Comparison of ENCODE assay signal across 22 mouse cellular contexts in genomic region chr11:93587788-93588187, GRCm38 (mm10).
DNase-seq lines count a peak whose midpoint lies in the region; ATAC-seq lines count a peak whose summit lies in the region.
"Had no signal": no experiment of that assay in that cellular context is flagged by ENCODE, and none has a peak within 500 bp of the region (broad histone marks: within the 10 kb centered on the region; RNA-seq: fewer than 3 reads in every experiment).

No protein-coding gene starts in this region.

- WGBS in heart, embryonic 12.5 days: 62% methylated on average over 4 of the region's 4 CpGs

- H3K9ac ChIP-seq in heart, embryonic 12.5 days: no peak overlapping the region
- H3K9ac ChIP-seq: embryonic facial prominence, embryonic 13.5 days; forebrain, embryonic 12.5 days; heart, embryonic 13.5 days; hindbrain, embryonic 12.5 days had no signal

- no peaks in the 10 kb centered on the region for H3K27me3 ChIP-seq in heart, embryonic 12.5 days (replicated peaks)
- H3K27me3 ChIP-seq: embryonic facial prominence, embryonic 13.5 days; forebrain, embryonic 12.5 days; heart, embryonic 13.5 days; hindbrain, embryonic 12.5 days had no signal

- H3K9me3 ChIP-seq in heart, embryonic 12.5 days (replicated peaks): no peaks in the 10 kb centered on the region
- H3K9me3 ChIP-seq: embryonic facial prominence, embryonic 13.5 days; forebrain, embryonic 12.5 days; hindbrain, embryonic 12.5 days had no signal

- no peak overlapping the region for H3K4me2 ChIP-seq in heart, embryonic 12.5 days
- H3K4me2 ChIP-seq: embryonic facial prominence, embryonic 13.5 days; forebrain, embryonic 12.5 days; heart, embryonic 13.5 days; hindbrain, embryonic 12.5 days had no signal

- H3K4me1 ChIP-seq in heart, embryonic 12.5 days (replicated peaks): no peaks in the 10 kb centered on the region
- H3K4me1 ChIP-seq: embryonic facial prominence, embryonic 13.5 days; forebrain, embryonic 12.5 days; heart, embryonic 13.5 days; hindbrain, embryonic 12.5 days had no signal

- intact Hi-C loops in left cerebral cortex, postnatal 10 days (cut with DNase I): no loop called here
- intact Hi-C loops in left cerebral cortex, postnatal 36 days (cut with DNase I): no loop called here

- no peaks in the 10 kb centered on the region for H3K36me3 ChIP-seq in heart, embryonic 12.5 days
- H3K36me3 ChIP-seq: embryonic facial prominence, embryonic 13.5 days; forebrain, embryonic 12.5 days; heart, embryonic 13.5 days; hindbrain, embryonic 12.5 days had no signal

- no peak overlapping the region for H3K27ac ChIP-seq in heart, embryonic 12.5 days (ENCODE audit: poor library complexity, severe bottlenecking)
- H3K27ac ChIP-seq: embryonic facial prominence, embryonic 13.5 days; forebrain, embryonic 12.5 days; heart, adult 2 months; heart, embryonic 13.5 days; hindbrain, embryonic 12.5 days had no signal

- DNase-seq in left cerebral cortex, adult 11 months (ENCODE audit: low spot score): peak; percentile 47
- DNase-seq in left cerebral cortex, postnatal 10 days (ENCODE audit: extremely low spot score in 1 of 2, low spot score in 2 of 2): no peak
- DNase-seq in brain, adult 2 months (ENCODE audit: low read depth, low spot score): peak; percentile 86
- DNase-seq in frontal cortex, postnatal 36 days (ENCODE audit: low spot score in 2 of 2): peak; percentile 45 to 77
- DNase-seq in left cerebral cortex, postnatal 36 days (ENCODE audit: low spot score in 2 of 2): peak; percentile 50 to 60
- DNase-seq in spleen, postnatal 10 days (ENCODE audit: low spot score in 2 of 2): no peak
- DNase-seq: adrenal gland, adult 2 months; adrenal gland, postnatal 36 days; cerebellum, adult 11 months; cerebellum, adult 8-10 months; cerebellum, postnatal 14 days; gastrocnemius, postnatal 14 days; heart, adult 2 months; heart, postnatal 4 days had no signal

- H3K4me3 ChIP-seq in heart, embryonic 12.5 days: no peak overlapping the region
- H3K4me3 ChIP-seq: embryonic facial prominence, embryonic 13.5 days; forebrain, embryonic 12.5 days; heart, adult 2 months; heart, embryonic 13.5 days; hindbrain, embryonic 12.5 days had no signal

- no peak for ATAC-seq in heart, embryonic 12.5 days (ENCODE audit: insufficient number of reproducible peaks, low FRiP score)
- ATAC-seq: forebrain, embryonic 16.5 days; hindbrain, embryonic 16.5 days; inflammation-experienced regulatory T-cells, adult 6 months had no signal

Comparison
In these comparisons a context has a peak if more than half of its experiments do, and no peak if none do; other contexts are left out.
1. DNase-seq: peak in left cerebral cortex, adult 11 months (single experiment), brain, adult 2 months (single experiment), frontal cortex, postnatal 36 days (2 of 2) and left cerebral cortex, postnatal 36 days (2 of 2); none in left cerebral cortex, postnatal 10 days (0 of 2) and spleen, postnatal 10 days (0 of 2).